Mouse (Mus musculus) layer of hippocampus, adult 8-10 months (tissue): ENCODE results near the gene Nxph4. TPM values are rescaled to one million over a fixed set of nuclear protein-coding genes. Genes with fewer than 3 reads are reported as not detected.

ENCODE experiments used
- DNase-seq, 2 experiments: peaks; one replicate each; pipeline ENCODE4 v3.0.0; 2022; ENCODE audit warnings: low spot score in 2 of 2
- total RNA-seq, 4 experiments: library from RNA; stranded (reverse); gene quantifications; 2 replicates each; pipeline ENCODE4 v1.2.4; 2022

Nxph4 gene
- total RNA-seq, 4 experiments from 2014 or later = 1.9 to 2.7 (median 2.3) TPM

DNA sequence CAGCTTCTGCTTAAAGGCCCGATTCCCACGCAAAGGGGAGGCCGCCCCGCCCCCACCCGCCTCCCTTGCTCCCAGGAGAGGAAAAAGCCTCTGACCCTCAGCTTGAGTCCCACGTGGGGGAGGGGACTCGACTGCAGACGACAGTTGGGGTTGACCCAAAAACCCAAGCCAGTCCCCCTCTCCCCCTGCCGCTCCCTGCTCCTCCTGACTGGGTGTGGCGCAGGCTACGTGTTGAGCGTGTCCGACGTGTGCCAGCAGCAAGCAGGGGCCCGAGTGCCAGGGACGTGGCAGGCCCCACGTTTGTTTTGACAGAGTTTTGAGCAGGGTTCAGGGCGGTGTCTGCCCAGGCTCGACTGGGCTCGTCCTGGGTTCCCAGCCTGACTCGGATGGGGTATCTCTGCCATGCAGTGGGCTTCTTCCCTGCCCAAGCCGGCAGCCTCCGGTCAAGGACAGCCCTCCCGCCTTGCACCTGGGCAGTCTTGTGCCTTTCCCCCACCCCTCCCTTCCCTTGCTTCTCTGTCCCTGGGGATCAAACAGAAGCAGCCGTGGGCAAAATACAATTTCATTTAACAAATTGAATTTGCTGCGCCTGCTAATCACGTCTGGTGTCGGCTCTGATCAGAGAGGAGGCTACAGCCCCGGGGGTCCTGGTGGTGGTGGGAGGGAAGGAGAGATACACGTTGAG is 17.6 kb downstream of the Nxph4 start:
- no peak for DNase-seq

DNA sequence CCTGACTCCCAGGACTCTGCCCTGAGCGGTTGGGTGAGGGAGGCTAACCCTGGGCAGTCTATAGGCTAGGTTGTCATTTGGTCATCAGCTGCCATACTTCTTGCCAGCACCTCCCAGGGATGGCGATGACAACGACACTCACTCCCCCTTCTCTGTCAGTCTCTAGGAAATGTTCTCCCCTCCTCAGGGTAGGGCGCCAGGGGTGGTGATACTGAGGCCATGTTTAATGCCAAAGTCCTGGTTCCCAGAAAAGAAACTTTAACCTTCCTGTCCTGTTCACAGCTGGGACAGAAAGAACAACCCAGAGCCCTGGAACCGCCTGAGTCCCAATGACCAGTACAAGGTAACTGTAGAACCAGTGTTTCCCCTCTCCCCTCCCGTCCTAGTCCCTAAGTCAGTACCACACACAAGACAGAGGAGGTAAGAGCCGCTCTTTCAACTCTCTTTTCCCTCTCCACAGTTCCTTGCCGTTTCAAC is 18.3 kb downstream of the Nxph4 start:
- no peak for DNase-seq

- no peak for DNase-seq
Observed at GRCm38 (mm10) chr10:127515271-127515982, 18.9 kb downstream of the Nxph4 start.

DNA sequence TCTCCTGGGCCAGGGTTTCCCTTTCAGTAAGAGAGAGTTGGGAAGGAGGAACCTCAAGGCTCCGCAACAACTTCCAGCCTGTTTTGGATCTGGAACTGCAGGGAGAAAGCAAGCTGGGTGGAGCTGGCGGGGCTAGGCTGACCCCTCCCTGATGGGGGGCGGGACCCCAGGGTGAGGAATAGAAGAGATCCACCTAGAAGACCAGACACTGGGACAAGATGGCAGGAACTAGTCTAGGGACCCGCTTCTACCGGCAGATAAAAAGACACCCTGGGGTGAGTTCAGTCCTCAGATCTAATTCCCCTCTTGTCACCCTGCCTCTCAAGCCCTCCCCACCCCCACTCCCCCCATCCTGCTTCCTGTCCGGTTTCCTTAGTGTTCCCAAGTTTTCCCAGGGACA is 19.6 kb downstream of the Nxph4 start, which contains the start of gene Ndufa4l2:
Gene Ndufa4l2 (plus strand): TSS at position 204 of the 400 bp plus-strand sequence.
- no peak for DNase-seq

DNA sequence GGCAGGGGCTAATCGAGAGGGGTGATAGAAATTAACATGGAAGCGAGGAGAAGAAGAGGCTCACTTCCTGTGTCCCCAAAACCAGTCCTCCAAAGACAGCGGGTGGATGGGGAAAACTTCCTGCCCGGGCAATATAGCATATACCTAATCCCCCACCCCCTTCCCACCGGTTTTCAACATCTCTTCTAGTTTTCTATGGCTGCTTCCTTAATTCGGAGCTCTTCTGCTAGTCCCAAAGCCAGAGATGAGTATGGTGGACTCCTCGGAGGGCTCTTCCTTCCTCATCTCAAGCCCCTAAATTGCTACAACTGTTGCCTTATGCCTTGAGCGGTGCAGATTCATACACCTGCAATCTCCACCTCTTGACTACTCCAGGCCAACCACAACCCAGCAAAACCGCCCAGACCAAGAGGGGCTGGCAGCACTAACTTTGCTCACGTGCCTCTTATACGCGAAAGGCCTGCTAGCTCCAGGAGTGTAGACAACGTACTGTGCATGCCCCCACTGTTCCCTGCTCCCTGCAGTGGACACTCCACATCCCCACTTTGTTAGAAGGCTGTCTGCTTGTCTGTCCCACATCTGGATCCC is 20.2 kb downstream of the Nxph4 start:
- DNase-seq = no peak

- DNase-seq = no peak
Observed at GRCm38 (mm10) chr10:127513501-127514091, 20.8 kb downstream of the Nxph4 start.

DNA sequence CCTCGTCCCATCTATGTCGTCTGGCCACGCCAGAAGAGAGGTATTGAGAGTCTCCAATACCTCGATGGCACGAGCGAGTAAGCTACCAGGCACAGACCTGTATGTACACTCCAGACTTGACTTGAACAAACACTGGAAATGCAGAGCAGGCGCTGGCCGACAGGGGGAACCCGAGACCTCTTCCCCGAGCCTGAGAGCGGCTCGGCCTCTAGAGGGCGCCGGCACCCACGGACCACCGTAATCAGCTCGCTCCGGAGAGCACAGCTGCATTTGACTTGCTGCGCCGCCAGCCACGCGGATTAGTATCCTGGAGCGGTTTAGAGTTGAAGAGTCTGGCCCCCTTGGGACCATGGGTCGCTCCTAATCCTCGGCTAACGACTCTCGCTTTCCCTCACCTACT is 21.5 kb downstream of the Nxph4 start:
- DNase-seq = peak; percentile 88 to 97

DNA sequence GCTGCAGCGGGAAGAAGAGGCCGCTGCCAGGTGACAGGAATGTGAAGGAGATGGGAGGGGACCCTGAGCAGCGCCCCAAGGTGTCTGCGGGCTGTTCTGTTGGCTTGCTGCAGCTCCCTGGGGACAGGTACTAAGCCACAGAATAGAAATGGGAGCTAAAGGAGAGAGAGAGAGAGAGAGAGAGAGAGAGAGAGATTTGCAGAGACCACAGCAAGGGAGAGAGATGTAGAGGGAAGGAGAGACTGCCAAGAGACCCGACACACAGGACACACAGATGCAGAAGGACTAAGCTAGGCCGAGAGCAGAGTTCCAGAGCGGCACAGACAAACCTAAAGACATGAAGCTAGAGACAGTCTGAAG is 22.1 kb downstream of the Nxph4 start:
- no peak for DNase-seq

GRCm38 (mm10) chr10:127511634-127512306 is 22.6 kb downstream of the Nxph4 start:
- DNase-seq = peak; percentile 82 to 86

DNA sequence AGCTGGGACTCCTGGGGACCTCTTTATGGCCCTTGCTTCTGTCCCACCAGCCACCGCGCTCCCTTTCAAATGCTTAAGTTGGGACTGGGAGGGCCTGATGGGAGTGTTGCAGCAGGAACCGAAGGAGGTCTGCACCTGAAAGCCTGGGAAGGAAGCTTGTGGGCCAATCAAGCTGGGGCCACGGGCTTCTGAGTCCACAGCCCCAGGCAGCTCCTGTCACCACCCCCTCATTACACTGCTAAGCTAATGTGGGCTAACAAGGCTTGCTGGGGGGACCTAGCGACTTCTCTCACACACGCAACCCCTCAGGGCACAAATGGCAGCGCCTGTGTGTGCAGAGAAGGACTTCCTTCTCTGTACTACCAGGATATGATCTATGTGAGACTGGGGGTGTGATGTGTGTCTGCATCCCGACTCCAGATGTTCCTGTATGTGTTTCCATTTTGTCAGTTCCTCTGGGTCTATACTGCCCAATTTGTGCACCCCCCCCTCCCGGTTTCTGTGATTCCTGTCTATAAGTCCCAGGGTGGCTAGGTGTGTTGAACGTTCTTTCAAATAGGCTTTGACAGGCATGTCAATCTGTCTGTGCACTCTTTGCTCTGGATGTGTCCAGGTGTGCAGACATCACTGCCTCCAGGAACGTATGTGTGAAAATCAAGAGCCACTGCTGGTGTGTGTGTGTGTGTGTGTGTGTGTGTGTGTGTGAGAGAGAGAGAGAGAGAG is 23.3 kb downstream of the Nxph4 start:
- DNase-seq = no peak

DNA sequence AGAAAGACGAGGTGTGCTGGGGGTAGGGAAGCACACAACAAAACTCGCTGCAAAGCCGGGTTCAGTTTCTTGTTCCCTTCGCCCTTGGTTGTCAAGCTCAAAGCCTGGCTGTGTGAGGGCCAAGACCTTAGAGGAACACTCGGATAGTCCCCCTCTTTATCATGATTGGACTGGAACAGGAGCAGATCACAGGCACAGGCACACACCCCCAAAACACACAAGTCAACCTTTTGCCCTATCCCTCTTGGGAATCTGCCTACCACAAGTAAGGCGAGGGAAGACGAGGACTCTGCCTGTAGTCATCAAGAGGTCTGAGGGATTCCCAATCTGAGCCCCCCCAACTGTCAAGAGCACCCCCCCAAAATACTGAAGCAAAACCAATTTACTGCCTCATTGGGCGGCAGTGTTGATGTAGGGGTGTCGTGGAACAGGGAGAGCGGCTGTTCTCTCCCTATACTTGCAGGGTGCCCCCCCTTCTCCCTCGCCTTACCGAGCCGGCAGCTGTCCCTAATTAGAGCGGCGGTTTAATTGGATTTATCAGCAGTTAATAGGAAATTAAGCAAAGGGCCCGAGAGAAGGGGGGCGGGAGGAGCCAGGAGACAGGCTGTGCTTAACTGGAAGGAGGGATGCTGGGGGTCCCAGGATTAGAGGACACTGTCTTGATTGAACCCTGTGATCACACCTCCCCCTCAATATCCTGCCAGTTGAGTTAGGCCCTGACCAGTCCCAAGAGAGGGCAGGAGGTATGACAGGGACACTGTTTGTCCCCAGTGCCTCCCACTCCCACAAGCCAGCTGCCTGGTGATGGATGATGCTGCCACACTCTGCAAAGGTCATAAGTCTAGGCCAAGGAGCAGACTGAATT is 24.3 kb downstream of the Nxph4 start:
- no peak for DNase-seq

DNA sequence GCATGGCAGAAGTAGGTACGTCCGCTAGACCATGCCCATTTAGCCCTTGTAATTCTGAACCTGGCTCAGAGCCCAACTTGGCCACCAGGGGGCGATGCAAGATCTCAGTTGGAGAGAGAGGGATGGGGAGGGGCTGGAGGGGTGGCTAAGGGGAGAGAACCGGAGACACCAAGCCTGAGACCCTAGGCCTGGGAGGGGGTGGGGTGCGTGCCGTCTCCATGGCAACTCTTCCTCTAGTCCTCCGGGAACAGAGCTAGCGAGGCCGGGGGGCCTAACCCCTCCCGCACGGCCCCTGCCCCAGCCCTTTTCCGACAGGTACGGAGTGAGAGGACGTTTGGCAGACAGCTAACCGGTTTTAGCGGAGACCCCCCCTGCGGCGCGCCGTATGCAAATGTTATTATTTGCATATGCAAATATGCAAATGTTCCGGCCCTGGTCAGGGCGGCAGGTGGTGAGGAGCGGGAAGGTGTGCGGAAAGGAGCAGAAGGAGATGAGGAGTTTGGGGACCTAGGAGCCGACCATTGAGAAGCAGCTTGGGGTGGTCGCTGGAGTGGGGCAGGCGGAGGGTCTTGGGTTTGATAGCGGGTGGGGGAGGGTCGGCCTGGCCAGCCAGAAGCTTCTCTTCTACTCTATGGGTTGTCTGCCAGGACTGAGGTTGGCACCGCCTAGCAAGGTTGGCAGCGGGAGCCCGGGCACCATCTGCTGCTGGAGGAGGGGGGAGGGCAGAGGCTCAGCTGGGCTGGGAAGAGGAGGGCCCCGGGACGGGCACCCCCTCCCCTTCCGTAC is 25.1 kb downstream of the Nxph4 start:
- DNase-seq = peak; percentile 67 to 81

GRCm38 (mm10) chr10:127508239-127508638 is 26.1 kb downstream of the Nxph4 start:
- peak in 1 of 2 experiments; percentile 71 for DNase-seq

DNA sequence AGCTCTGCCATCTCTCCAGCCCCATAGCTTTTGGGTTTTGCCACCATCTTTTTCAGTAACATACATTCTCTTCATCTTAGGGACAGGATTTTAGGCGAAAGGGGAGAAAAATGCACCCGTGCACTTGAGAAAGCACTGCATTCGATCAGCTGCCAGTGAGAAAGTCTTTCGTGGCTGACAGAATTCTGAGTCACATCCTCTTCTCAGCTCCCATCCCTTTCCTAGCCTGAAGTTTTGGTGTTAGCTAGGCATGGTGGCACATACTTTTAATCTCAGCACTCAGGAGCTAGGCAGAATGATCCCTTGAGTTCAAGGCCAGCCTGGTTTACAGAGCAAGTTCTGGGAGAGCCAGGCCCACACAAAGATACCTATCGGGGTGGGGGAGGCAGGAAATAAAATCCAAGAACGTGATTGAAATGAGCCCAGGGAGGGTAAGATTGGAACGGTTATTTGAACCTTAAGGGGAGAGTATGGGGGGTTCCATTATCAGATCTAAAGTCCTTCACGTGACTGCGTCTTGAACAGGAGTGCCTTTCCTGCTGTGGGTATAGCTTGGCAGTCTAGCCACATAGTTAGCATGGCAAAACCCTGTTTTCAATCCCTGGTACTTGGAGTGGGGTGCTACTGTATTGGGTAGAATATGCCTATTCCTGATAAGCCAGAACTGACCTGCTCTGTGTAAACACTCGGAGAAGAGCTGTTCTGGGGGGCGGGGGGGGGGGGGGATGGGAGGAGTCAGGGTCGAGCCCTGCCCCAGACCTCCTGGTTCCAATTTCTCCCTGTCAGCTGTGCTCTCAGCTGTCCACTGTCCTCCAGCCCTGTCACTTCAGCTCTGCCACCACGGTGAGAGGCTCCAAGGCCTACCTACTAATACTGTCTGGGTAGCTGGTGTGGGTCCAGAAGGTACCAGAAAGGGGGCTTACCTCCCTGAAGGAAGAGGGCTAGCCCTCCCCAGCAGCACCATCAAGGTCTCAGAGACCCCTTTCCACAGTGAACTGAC is 33.2 kb downstream of the Nxph4 start, which contains the start of gene Stac3:
Gene Stac3 (plus strand): TSS at position 793 of the 1,000 bp plus-strand sequence.
- DNase-seq = no peak

GRCm38 (mm10) chr10:127500042-127500441 is 34.3 kb downstream of the Nxph4 start:
- no peak for DNase-seq

DNA sequence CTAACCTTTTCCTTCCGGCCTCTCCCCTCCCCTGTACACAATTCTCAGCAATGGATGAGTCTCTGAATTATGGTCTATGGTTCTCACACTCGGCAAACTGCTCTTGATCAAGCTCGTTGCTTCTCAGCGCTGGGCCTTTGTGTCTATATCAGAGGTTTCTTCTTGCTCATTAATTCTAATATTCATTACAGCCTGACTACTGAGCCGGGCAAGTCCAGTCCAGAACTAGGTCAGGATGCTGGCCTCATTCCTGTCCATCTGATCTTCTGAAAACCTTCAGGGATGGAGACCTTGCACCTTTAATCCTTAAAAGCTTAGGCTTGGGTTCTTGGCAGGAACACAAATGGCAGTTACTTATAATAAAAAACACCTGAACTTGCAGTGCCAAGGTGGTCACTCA is 34.8 kb downstream of the Nxph4 start:
- no peak for DNase-seq

DNA sequence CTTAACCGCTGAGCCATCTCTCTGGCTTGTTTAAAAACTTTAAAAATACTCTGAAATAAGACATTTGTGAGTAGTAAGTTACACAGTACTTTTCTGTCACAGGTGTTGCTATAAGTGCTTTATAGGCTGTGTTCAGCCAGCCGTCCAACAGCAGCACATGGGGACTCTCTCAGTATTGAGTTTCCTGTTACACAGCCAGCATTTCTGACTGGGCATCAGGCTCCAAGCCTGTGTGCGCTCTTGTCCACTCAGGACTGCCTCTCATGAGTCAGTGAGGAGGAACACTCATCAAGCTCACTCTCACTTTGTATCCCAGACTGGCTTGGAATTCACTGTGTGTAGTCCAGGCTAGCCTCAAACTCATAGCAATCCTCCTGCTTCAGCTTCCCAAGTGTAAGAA is 38.2 kb downstream of the Nxph4 start:
- DNase-seq = no peak

DNA sequence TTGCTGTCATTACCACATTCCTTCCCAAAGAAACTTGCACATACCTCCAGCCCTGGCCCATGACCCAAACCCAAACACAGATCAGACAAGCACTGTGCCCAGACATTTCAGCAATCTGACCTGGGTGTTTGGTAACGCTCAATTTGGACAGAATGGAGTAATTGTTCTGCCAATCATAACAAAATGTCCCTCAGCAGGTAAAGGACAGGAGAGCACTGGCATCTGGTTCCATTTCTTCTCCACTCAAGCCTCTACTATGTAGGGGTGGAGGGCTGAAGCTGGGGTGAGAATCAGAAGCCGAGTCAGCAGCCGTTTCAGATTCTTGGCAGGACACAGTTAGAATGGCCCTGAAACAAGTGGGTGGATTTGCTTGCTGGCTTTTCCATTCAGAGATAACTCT is 42.2 kb downstream of the Nxph4 start:
- no peak for DNase-seq
